Mouse (Mus musculus) liver, adult 2 months (tissue): ENCODE results near the gene Nrip2.

ENCODE experiments used
- CTCF ChIP-seq: fragments of 200-500 bp; IDR thresholded peaks from 2 replicates; pipeline ENCODE4 v1.5.1; 2011; ENCODE audit warnings: low read depth, low read length, control low read depth
- POLR2A ChIP-seq: fragments of 200-500 bp; IDR thresholded peaks from 2 replicates; pipeline ENCODE4 v1.6.1; 2011; ENCODE audit warnings: low read length, control low read depth; ENCODE audit not compliant: insufficient read depth; ENCODE audit errors: extremely low read depth

DNA sequence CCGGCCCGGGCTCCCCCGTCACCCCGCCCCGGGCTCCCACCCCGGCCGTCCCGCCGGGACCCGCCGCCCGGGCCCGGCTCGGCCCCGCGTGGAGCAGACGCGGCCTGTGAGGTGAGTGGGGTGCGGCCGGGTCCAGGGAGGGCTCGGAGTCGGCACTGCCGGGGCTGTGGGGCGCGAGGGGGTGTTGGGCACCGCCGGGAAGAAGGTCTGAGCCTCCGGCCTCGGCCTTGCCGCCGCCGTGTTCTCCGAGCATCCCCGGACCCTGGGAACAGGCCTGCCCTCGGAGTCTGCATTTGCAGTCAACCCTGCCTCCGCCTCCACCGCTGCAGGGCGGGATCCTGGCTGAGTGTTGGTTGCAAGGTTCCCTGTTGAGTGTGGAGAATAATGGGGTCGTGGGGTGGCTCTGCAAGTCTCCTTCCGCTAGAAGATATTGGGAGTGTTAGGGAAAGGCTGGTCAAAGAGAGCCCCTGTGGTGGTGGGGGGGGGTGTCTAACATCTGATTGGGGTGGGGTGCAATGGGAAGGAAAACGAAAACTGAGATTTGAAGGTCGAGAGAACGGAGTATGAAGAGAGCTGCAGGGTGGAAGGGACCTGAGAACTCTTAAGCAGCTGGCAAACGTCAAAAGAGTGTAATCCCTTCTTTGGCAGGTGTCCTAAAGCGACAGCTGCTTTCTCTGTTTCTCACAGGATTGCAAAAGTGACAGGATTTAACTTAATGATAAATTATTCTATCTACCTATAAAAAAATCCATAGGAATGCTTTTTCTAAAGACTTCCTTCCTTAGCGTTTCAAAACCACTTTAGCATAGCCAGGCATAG lies 35.9 kb upstream of the Nrip2 start:
- no peak for TF ChIP-seq POLR2A
- no peak for TF ChIP-seq CTCF
